Mouse (Mus musculus): ENCODE results near the gene Crispld2. TPM values are rescaled to one million over a fixed set of nuclear protein-coding genes. Genes with fewer than 3 reads are reported as not detected.

Crispld2 gene
- polyA plus RNA-seq, 1 experiment from 2014 or later: 4.8 TPM

- Histone ChIP-seq H3K36me3 (peaks cover 38% of the 10 kb centered on the region), H3K4me2 (replicated peaks) (no peak overlapping the region), H3K27ac (no peak overlapping the region), H3K9ac (no peak overlapping the region), H3K9me3 (replicated peaks) (no peaks in the 10 kb centered on the region), H3K4me3 (no peak overlapping the region), H3K27me3 (no peaks in the 10 kb centered on the region), H3K4me1 (peaks cover 5% of the 10 kb centered on the region; the same call in 1 of the 2 replicates)
- no peak for ATAC-seq (ENCODE audit: low FRiP score)
- 70% methylated on average over 5 of the region's 5 CpGs for WGBS
These were observed 87.1 kb downstream of the Crispld2 start for GRCm38 (mm10) chr8:120079361-120079760.

- Histone ChIP-seq H3K4me1 (no peaks in the 10 kb centered on the region), H3K36me3 (peaks cover 73% of the 10 kb centered on the region), H3K9ac (no peak overlapping the region), H3K27me3 (no peaks in the 10 kb centered on the region), H3K27ac (no peak overlapping the region), H3K9me3 (replicated peaks) (no peaks in the 10 kb centered on the region), H3K4me3 (no peak overlapping the region), H3K4me2 (replicated peaks) (no peak overlapping the region)
- WGBS: 98% methylated on average over 8 of the region's 8 CpGs
- ATAC-seq (ENCODE audit: low FRiP score): no peak
These were observed 91.0 kb downstream of the Crispld2 start for GRCm38 (mm10) chr8:120083261-120083660.

GRCm38 (mm10) chr8:120084783-120085182 lies 92.5 kb downstream of the Crispld2 start:
- H3K4me3 ChIP-seq: no peak overlapping the region
- peaks cover 80% of the 10 kb centered on the region for H3K36me3 ChIP-seq
- no peak overlapping the region for H3K27ac ChIP-seq
- no peaks in the 10 kb centered on the region for H3K27me3 ChIP-seq
- H3K4me2 ChIP-seq (replicated peaks): no peak overlapping the region
- 91% methylated on average over 8 of the region's 8 CpGs for WGBS
- H3K4me1 ChIP-seq: no peaks in the 10 kb centered on the region
- no peak overlapping the region for H3K9ac ChIP-seq
- no peak for ATAC-seq (ENCODE audit: low FRiP score)
- H3K9me3 ChIP-seq (replicated peaks): no peaks in the 10 kb centered on the region

GRCm38 (mm10) chr8:120089511-120089910 lies 97.3 kb downstream of the Crispld2 start:
- no peak overlapping the region for H3K4me2 ChIP-seq (replicated peaks)
- H3K36me3 ChIP-seq: peaks cover 72% of the 10 kb centered on the region
- 80% methylated on average over 7 of the region's 7 CpGs for WGBS
- no peak overlapping the region for H3K27ac ChIP-seq
- ATAC-seq (ENCODE audit: low FRiP score): no peak
- no peak overlapping the region for H3K9ac ChIP-seq
- H3K9me3 ChIP-seq (replicated peaks): no peaks in the 10 kb centered on the region
- H3K27me3 ChIP-seq: no peaks in the 10 kb centered on the region
- no peaks in the 10 kb centered on the region for H3K4me1 ChIP-seq
- H3K4me3 ChIP-seq: no peak overlapping the region

GRCm38 (mm10) chr8:120091032-120091431 lies 98.8 kb downstream of the Crispld2 start:
- H3K27me3 ChIP-seq: no peaks in the 10 kb centered on the region
- no peak for ATAC-seq (ENCODE audit: low FRiP score)
- H3K4me2 ChIP-seq (replicated peaks): no peak overlapping the region
- H3K9me3 ChIP-seq (replicated peaks): no peaks in the 10 kb centered on the region
- H3K4me3 ChIP-seq: no peak overlapping the region
- H3K9ac ChIP-seq: no peak overlapping the region
- no peak overlapping the region for H3K27ac ChIP-seq
- peaks cover 57% of the 10 kb centered on the region for H3K36me3 ChIP-seq
- WGBS: 100% methylated on average over 3 of the region's 3 CpGs
- no peaks in the 10 kb centered on the region for H3K4me1 ChIP-seq

- Histone ChIP-seq H3K9ac (no peak overlapping the region), H3K27ac (no peak overlapping the region), H3K4me1 (no peaks in the 10 kb centered on the region), H3K4me3 (no peak overlapping the region), H3K36me3 (peaks cover 37% of the 10 kb centered on the region), H3K27me3 (no peaks in the 10 kb centered on the region), H3K9me3 (replicated peaks) (no peaks in the 10 kb centered on the region), H3K4me2 (replicated peaks) (no peak overlapping the region)
- no peak for ATAC-seq (ENCODE audit: low FRiP score)
- 97% methylated on average over 3 of the region's 3 CpGs for WGBS
These were observed 100.9 kb downstream of the Crispld2 start for GRCm38 (mm10) chr8:120093103-120093502.

- no peak overlapping the region for H3K4me3 ChIP-seq
- H3K9me3 ChIP-seq (replicated peaks): no peaks in the 10 kb centered on the region
- H3K27me3 ChIP-seq: no peaks in the 10 kb centered on the region
- no peak overlapping the region for H3K4me2 ChIP-seq (replicated peaks)
- H3K27ac ChIP-seq: no peak overlapping the region
- H3K36me3 ChIP-seq: peaks cover 29% of the 10 kb centered on the region
- no peak overlapping the region for H3K9ac ChIP-seq
- no peak for ATAC-seq (ENCODE audit: low FRiP score)
- WGBS: 91% methylated on average over 10 of the region's 10 CpGs
- peaks cover 4% of the 10 kb centered on the region for H3K4me1 ChIP-seq
These were observed 102.6 kb downstream of the Crispld2 start for GRCm38 (mm10) chr8:120094801-120095200.

- Histone ChIP-seq H3K27ac (no peak overlapping the region), H3K9ac (no peak overlapping the region), H3K36me3 (peaks cover 16% of the 10 kb centered on the region), H3K9me3 (replicated peaks) (no peaks in the 10 kb centered on the region), H3K4me2 (replicated peaks) (no peak overlapping the region), H3K4me1 (peaks cover 14% of the 10 kb centered on the region), H3K27me3 (no peaks in the 10 kb centered on the region), H3K4me3 (no peak overlapping the region)
- no peak for ATAC-seq (ENCODE audit: low FRiP score)
- 70% methylated on average over 2 of the region's 2 CpGs for WGBS
These were observed 104.2 kb downstream of the Crispld2 start for GRCm38 (mm10) chr8:120096486-120096885.

- no peaks in the 10 kb centered on the region for H3K36me3 ChIP-seq
- H3K27me3 ChIP-seq: no peaks in the 10 kb centered on the region
- peak overlapping the region; percentile 95 for H3K4me2 ChIP-seq (replicated peaks)
- peak overlapping the region; percentile 99 for H3K4me3 ChIP-seq
- ATAC-seq (ENCODE audit: low FRiP score): no peak; the same call in 1 of the 2 replicates
- peak overlapping the region; percentile 90 for H3K27ac ChIP-seq
- no peaks in the 10 kb centered on the region for H3K9me3 ChIP-seq (replicated peaks)
- 7% methylated on average over 24 of the region's 25 CpGs for WGBS
- peak overlapping the region; percentile 95 for H3K9ac ChIP-seq
- peaks cover 28% of the 10 kb centered on the region for H3K4me1 ChIP-seq
These were observed 108.3 kb downstream of the Crispld2 start for GRCm38 (mm10) chr8:120100388-120101067.

GRCm38 (mm10) chr8:120101068-120101972 lies 109.1 kb downstream of the Crispld2 start, which contains the start of gene Zdhhc7:
Gene Zdhhc7 (minus strand): TSS chr8:120101482.
- peaks cover 28% of the 10 kb centered on the region for H3K4me1 ChIP-seq
- H3K27ac ChIP-seq: peak within 1 kb of the TSS; percentile 90
- no peaks in the 10 kb centered on the region for H3K36me3 ChIP-seq
- peak within 1 kb of the TSS; percentile 99 for H3K4me3 ChIP-seq
- peak; percentile 81 for ATAC-seq (ENCODE audit: low FRiP score)
- WGBS: under 1% methylated on average over 87 of the region's 88 CpGs
- H3K4me2 ChIP-seq (replicated peaks): peak within 1 kb of the TSS; percentile 95
- no peaks in the 10 kb centered on the region for H3K27me3 ChIP-seq
- peak within 1 kb of the TSS; percentile 95 for H3K9ac ChIP-seq
- no peaks in the 10 kb centered on the region for H3K9me3 ChIP-seq (replicated peaks)

Measured in hindbrain, embryonic 12.5 days (tissue).